ENCODE assay signal across 13 mouse cellular contexts in the genomic region with DNA sequence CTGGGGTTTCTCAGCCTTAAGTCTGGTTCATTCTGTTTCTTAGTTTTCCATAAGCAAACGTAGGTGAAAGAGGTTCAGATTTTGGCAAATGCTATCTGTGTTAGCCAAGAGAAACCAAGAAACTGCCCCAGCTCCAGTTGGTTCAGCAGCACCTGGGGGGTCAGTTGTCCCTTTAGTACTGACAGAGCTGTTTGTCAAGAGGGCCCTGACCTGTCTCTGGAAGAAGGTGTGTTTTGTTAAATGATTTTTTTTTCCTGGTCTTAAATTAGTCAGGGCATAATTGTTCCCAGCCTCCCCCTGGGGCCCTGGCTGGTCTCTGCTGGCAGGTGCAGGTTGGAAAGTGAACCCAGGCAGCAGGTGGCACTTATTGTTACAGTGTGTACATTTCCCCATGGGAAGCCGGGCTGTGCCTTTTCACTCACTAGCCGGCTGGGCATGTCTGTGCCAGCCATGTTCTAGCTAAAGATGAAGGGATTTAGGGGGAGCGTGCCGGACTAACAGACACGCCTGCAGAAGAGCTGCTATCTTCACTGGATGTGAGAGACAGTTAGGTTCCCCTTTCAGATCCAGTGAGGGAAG. TPM values are rescaled to one million over a fixed set of nuclear protein-coding genes. Genes with fewer than 3 reads are reported as not detected.
DNase-seq lines count a peak whose midpoint lies in the region; ATAC-seq and TF ChIP-seq lines count a peak whose summit lies in the region.
"Had no signal": no experiment of that assay in that cellular context is flagged by ENCODE, and none has a peak within 500 bp of the region (broad histone marks: within the 10 kb centered on the region; RNA-seq: fewer than 3 reads in every experiment).

No protein-coding gene starts in this region.

- H3K9me3 ChIP-seq in hindbrain, postnatal 0 days (ENCODE audit: low read length), result no peaks in the 10 kb centered on the region
- H3K9me3 ChIP-seq in hindbrain, embryonic 12.5 days (replicated peaks), result no peaks in the 10 kb centered on the region
- H3K9me3 ChIP-seq in midbrain, embryonic 15.5 days, result no peaks in the 10 kb centered on the region
- no peaks in the 10 kb centered on the region for H3K9me3 ChIP-seq in midbrain, embryonic 14.5 days (ENCODE audit: control insufficient read depth, low read length)
- H3K9me3 ChIP-seq in embryonic facial prominence, embryonic 14.5 days (ENCODE audit: control insufficient read depth, low read length), result no peaks in the 10 kb centered on the region
- no peaks in the 10 kb centered on the region for H3K9me3 ChIP-seq in stomach, embryonic 16.5 days (replicated peaks; ENCODE audit: control insufficient read depth, low read length)
- H3K9me3 ChIP-seq: heart, embryonic 13.5 days; midbrain, embryonic 10.5 days had no signal

- TF ChIP-seq CTCF in hindbrain, postnatal 0 days (IDR thresholded peaks at IDR 0.05; ENCODE audit: low read depth), result no peak

- no peaks in the 10 kb centered on the region; the same call in 1 of the 2 replicates for H3K4me1 ChIP-seq in hindbrain, postnatal 0 days (ENCODE audit: insufficient read depth, low read length)
- H3K4me1 ChIP-seq in hindbrain, embryonic 12.5 days, result peaks cover 17% of the 10 kb centered on the region; the same call in 1 of the 2 replicates
- peaks cover 28% of the 10 kb centered on the region for H3K4me1 ChIP-seq in midbrain, embryonic 15.5 days
- H3K4me1 ChIP-seq in midbrain, embryonic 14.5 days (ENCODE audit: control insufficient read depth, insufficient read depth, low read length), result peaks cover 29% of the 10 kb centered on the region
- H3K4me1 ChIP-seq in embryonic facial prominence, embryonic 14.5 days (ENCODE audit: control insufficient read depth, insufficient read depth, low read length), result peaks cover 4% of the 10 kb centered on the region
- peaks cover 30% of the 10 kb centered on the region for H3K4me1 ChIP-seq in stomach, embryonic 16.5 days (ENCODE audit: control insufficient read depth, insufficient read depth, low read length)

- no peaks in the 10 kb centered on the region for H3K36me3 ChIP-seq in hindbrain, postnatal 0 days (ENCODE audit: insufficient read depth, low read length)
- H3K36me3 ChIP-seq in hindbrain, embryonic 12.5 days, result peaks cover 16% of the 10 kb centered on the region
- peaks cover 2% of the 10 kb centered on the region; the same call in 1 of the 2 replicates for H3K36me3 ChIP-seq in midbrain, embryonic 15.5 days (replicated peaks)
- H3K36me3 ChIP-seq in midbrain, embryonic 14.5 days (ENCODE audit: control insufficient read depth, insufficient read depth, low read length), result peaks cover 12% of the 10 kb centered on the region
- H3K36me3 ChIP-seq in embryonic facial prominence, embryonic 14.5 days (ENCODE audit: control insufficient read depth, insufficient read depth, low read length), result peaks cover 4% of the 10 kb centered on the region; the same call in 1 of the 2 replicates
- H3K36me3 ChIP-seq in stomach, embryonic 16.5 days (ENCODE audit: control insufficient read depth, insufficient read depth, low read length), result no peaks in the 10 kb centered on the region

- H3K27ac ChIP-seq in hindbrain, postnatal 0 days, result peak overlapping the region; percentile 48; the same call in 1 of the 2 replicates
- no peak overlapping the region for H3K27ac ChIP-seq in hindbrain, embryonic 12.5 days
- peak overlapping the region; percentile 30; the same call in 1 of the 2 replicates for H3K27ac ChIP-seq in midbrain, embryonic 15.5 days
- no peak overlapping the region for H3K27ac ChIP-seq in midbrain, embryonic 14.5 days (replicated peaks; ENCODE audit: low read depth, low read length)
- H3K27ac ChIP-seq in embryonic facial prominence, embryonic 14.5 days (replicated peaks; ENCODE audit: low read depth, low read length), result no peak overlapping the region
- H3K27ac ChIP-seq in stomach, embryonic 16.5 days (ENCODE audit: low read length), result peak overlapping the region; percentile 80
- H3K27ac ChIP-seq: heart, embryonic 13.5 days; liver, embryonic 14.5 days; midbrain, embryonic 10.5 days had no signal

- H3K27me3 ChIP-seq in hindbrain, postnatal 0 days (ENCODE audit: insufficient read depth, low read length), result no peaks in the 10 kb centered on the region
- no peaks in the 10 kb centered on the region for H3K27me3 ChIP-seq in hindbrain, embryonic 12.5 days
- no peaks in the 10 kb centered on the region for H3K27me3 ChIP-seq in midbrain, embryonic 15.5 days (replicated peaks)
- no peaks in the 10 kb centered on the region for H3K27me3 ChIP-seq in midbrain, embryonic 14.5 days (ENCODE audit: control insufficient read depth, insufficient read depth, low read length)
- no peaks in the 10 kb centered on the region for H3K27me3 ChIP-seq in embryonic facial prominence, embryonic 14.5 days (replicated peaks; ENCODE audit: control insufficient read depth, insufficient read depth, low read length)
- no peaks in the 10 kb centered on the region for H3K27me3 ChIP-seq in stomach, embryonic 16.5 days (ENCODE audit: control insufficient read depth, insufficient read depth, low read length)
- H3K27me3 ChIP-seq: heart, embryonic 13.5 days had no signal

- H3K4me2 ChIP-seq in hindbrain, postnatal 0 days (ENCODE audit: low read depth, low read length), result no peak overlapping the region
- no peak overlapping the region for H3K4me2 ChIP-seq in hindbrain, embryonic 12.5 days (replicated peaks)
- no peak overlapping the region for H3K4me2 ChIP-seq in midbrain, embryonic 15.5 days
- H3K4me2 ChIP-seq in midbrain, embryonic 14.5 days (ENCODE audit: low read length), result no peak overlapping the region
- no peak overlapping the region for H3K4me2 ChIP-seq in embryonic facial prominence, embryonic 14.5 days (ENCODE audit: low read depth, low read length)
- H3K4me2 ChIP-seq in stomach, embryonic 16.5 days (ENCODE audit: low read depth, low read length), result 0 out of 2 replicates have a peak overlapping the region, but pooled peaks have one; percentile 6
- H3K4me2 ChIP-seq: heart, embryonic 13.5 days had no signal

- no peak for ATAC-seq in hindbrain, postnatal 0 days
- no peak for ATAC-seq in hindbrain, embryonic 12.5 days (ENCODE audit: low FRiP score)
- no peak for ATAC-seq in midbrain, embryonic 15.5 days (replicated peaks)
- no peak for ATAC-seq in midbrain, embryonic 14.5 days (ENCODE audit: low FRiP score, low TSS enrichment)
- ATAC-seq in embryonic facial prominence, embryonic 14.5 days (ENCODE audit: low read depth), result peak; percentile 87
- ATAC-seq in stomach, embryonic 16.5 days (ENCODE audit: insufficient read depth, low FRiP score), result peak; percentile 70
- ATAC-seq: inflammation-experienced regulatory T-cells, adult 6 months had no signal

- DNase-seq in hindbrain, postnatal 0 days (ENCODE audit: low spot score), result no peak
- no peak for DNase-seq in midbrain, embryonic 14.5 days
- peak; percentile 76 for DNase-seq in embryonic facial prominence, embryonic 14.5 days (ENCODE audit: low spot score)
- no peak for DNase-seq in urinary bladder, postnatal 10 days (ENCODE audit: low spot score)
- DNase-seq: right cerebral cortex, postnatal 25 days had no signal

- no peak overlapping the region for H3K9ac ChIP-seq in hindbrain, postnatal 0 days (replicated peaks; ENCODE audit: low read length)
- no peak overlapping the region for H3K9ac ChIP-seq in hindbrain, embryonic 12.5 days
- no peak overlapping the region for H3K9ac ChIP-seq in midbrain, embryonic 15.5 days
- H3K9ac ChIP-seq in midbrain, embryonic 14.5 days (replicated peaks; ENCODE audit: low read length), result no peak overlapping the region
- no peak overlapping the region for H3K9ac ChIP-seq in embryonic facial prominence, embryonic 14.5 days (ENCODE audit: low read depth, low read length)
- no peak overlapping the region for H3K9ac ChIP-seq in stomach, embryonic 16.5 days (ENCODE audit: low read length)
- H3K9ac ChIP-seq: heart, embryonic 13.5 days; liver, embryonic 14.5 days had no signal

- 52% methylated on average over 6 of the region's 6 CpGs for WGBS in hindbrain, postnatal 0 days
- WGBS in hindbrain, embryonic 12.5 days, result 79% methylated on average over 6 of the region's 6 CpGs
- 64% methylated on average over 6 of the region's 6 CpGs for WGBS in midbrain, embryonic 15.5 days
- 60% methylated on average over 6 of the region's 6 CpGs for WGBS in midbrain, embryonic 14.5 days
- WGBS in embryonic facial prominence, embryonic 14.5 days, result 65% methylated on average over 6 of the region's 6 CpGs
- WGBS in stomach, embryonic 16.5 days, result 61% methylated on average over 6 of the region's 6 CpGs

- H3K4me3 ChIP-seq in hindbrain, postnatal 0 days (ENCODE audit: low read length), result no peak overlapping the region
- no peak overlapping the region for H3K4me3 ChIP-seq in hindbrain, embryonic 12.5 days
- H3K4me3 ChIP-seq in midbrain, embryonic 15.5 days, result no peak overlapping the region
- no peak overlapping the region for H3K4me3 ChIP-seq in midbrain, embryonic 14.5 days (replicated peaks; ENCODE audit: low read depth, low read length)
- no peak overlapping the region for H3K4me3 ChIP-seq in embryonic facial prominence, embryonic 14.5 days (ENCODE audit: low read depth, low read length)
- no peak overlapping the region for H3K4me3 ChIP-seq in stomach, embryonic 16.5 days (replicated peaks; ENCODE audit: low read length)
- H3K4me3 ChIP-seq: erythroblast, embryonic 14.5 days; heart, embryonic 13.5 days; midbrain, embryonic 10.5 days had no signal

RNA-seq across cellular contexts. Expression of a gene that starts 30.3 kb away (rescaled TPM):
- total RNA-seq in hindbrain, postnatal 0 days (2014; rRNA removed), result 92.3 and 100 TPM in 2 replicates
- polyA plus RNA-seq in hindbrain, postnatal 0 days (2015; fragmentation: Nextera tagmentation; extraction: Ambion mirVana), result 23.7 and 23.9 TPM in 2 replicates
- 14.3 and 17.7 TPM in 2 replicates for polyA plus RNA-seq in hindbrain, embryonic 12.5 days (2016; fragmentation: Nextera tagmentation; extraction: Ambion mirVana)
- polyA plus RNA-seq in midbrain, embryonic 15.5 days (2015; fragmentation: Nextera tagmentation; extraction: Ambion mirVana), result 16.8 and 18.2 TPM in 2 replicates
- 17.8 and 21.5 TPM in 2 replicates for polyA plus RNA-seq in midbrain, embryonic 14.5 days (2014; fragmentation: Nextera tagmentation; extraction: Ambion mirVana)
- 14.2 and 14.5 TPM in 2 replicates for polyA plus RNA-seq in embryonic facial prominence, embryonic 14.5 days (2014; fragmentation: Nextera tagmentation; extraction: Ambion mirVana)
- polyA plus RNA-seq in stomach, embryonic 16.5 days (2015; fragmentation: Nextera tagmentation; extraction: Ambion mirVana), result 13.8 and 15.7 TPM in 2 replicates

Comparison
In these comparisons a context has a peak if more than half of its experiments do, and no peak if none do; other contexts are left out.
1. H3K27ac ChIP-seq: peak in hindbrain, postnatal 0 days (single experiment), midbrain, embryonic 15.5 days (single experiment) and stomach, embryonic 16.5 days (single experiment); none in hindbrain, embryonic 12.5 days (single experiment), midbrain, embryonic 14.5 days (single experiment) and embryonic facial prominence, embryonic 14.5 days (single experiment).
2. ATAC-seq: peak in embryonic facial prominence, embryonic 14.5 days (single experiment) and stomach, embryonic 16.5 days (single experiment); none in hindbrain, postnatal 0 days (single experiment), hindbrain, embryonic 12.5 days (single experiment), midbrain, embryonic 15.5 days (single experiment) and midbrain, embryonic 14.5 days (single experiment).